Mouse (Mus musculus) kidney, adult 2 months (tissue): ENCODE measurements at regions not wholly inside any gene's neighbourhood (a gene's known extent, or its start where the extent isn't known, plus 50 kb on each side); places are given as distances from the start of the nearest gene placed in this dataset.

Experiments
- CTCF ChIP-seq: fragments of 200-500 bp; conservative IDR thresholded peaks from 2 replicates; pipeline ENCODE4 v1.5.1; 2011; ENCODE audit warnings: low read depth, mild to moderate bottlenecking, control low read depth, low read length, moderate library complexity, mixed read lengths; ENCODE audit not compliant: insufficient read depth, insufficient read length
- POLR2A ChIP-seq: fragments of 200-500 bp; IDR thresholded peaks from one replicate; pipeline ENCODE4 v1.6.1; 2011; ENCODE audit warnings: low read depth, low read length, control low read depth

DNA sequence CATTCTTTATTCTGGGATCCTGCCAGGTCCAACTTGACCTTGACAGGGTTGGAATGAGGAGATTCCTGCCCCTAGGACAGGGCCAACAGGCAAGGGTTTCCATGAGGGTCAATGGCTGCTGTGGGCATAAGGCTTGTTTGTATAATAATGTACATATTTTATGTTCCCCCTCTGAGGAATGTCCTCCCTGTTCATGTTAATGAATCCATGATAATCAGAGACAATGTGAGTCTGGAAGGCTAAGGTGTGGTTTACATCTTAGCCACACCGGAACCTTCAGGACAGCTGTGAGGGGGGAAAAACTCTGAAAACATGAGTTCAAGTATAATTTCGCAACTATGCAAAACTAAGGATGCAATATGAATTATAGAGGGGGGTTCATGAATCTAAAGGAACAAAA, 172.8 kb downstream of the Iqub start:
- TF ChIP-seq CTCF (no peak), POLR2A (no peak)
